Mouse (Mus musculus) ES-Bruce4 (cell line): Measurements from ENCODE around the gene Slc26a9.

Experiments used
- CTCF ChIP-seq: IDR thresholded peaks from one replicate; pipeline ENCODE4 v1.8.1; 2011; ENCODE audit warnings: low read depth, low read length
- EP300 ChIP-seq: IDR thresholded peaks from 2 replicates; pipeline ENCODE4 v1.6.1; 2011; ENCODE audit warnings: low read depth, low read length; ENCODE audit not compliant: insufficient read depth
- POLR2A ChIP-seq: IDR thresholded peaks from one replicate; pipeline ENCODE4 v1.8.1; 2011; ENCODE audit warnings: low read length; ENCODE audit not compliant: insufficient read depth

DNA sequence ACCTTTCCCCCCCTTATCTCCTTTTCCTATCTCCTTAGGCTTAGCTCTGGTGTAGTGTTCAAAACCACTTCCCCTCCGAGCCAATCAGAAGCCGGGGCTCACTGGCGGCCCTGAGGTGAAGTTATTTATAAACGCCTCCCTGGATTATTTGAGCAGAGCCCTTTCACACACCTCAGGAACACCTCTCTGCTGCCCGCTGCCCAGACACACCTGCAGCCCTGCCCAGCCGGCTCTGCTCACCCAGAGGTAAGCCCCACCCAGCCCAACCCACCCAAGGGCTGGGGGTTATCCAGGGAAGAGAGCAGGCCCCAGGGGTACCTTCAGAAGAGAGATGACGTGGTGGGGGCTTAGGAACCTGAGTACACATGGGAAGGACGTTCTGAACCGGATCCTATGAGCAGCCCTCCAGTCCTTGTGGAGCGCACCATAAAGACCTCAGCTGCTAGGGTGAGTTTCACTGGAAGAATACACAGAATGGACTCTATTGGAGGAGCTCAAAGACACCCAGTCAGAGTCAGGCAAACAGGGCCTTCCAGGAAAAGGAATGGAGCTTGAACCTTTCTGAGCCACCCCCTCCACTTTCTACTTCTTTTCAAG, at the start of gene Slc26a9:
- TF ChIP-seq POLR2A (no peak), CTCF (no peak), EP300 (no peak)
